Comparison of ENCODE assay signal across 7 mouse cellular contexts in genomic region chr16:4629950-4630349, GRCm38 (mm10). TPM values are rescaled to one million over a fixed set of nuclear protein-coding genes. Genes with fewer than 3 reads are reported as not detected.
DNase-seq lines count a peak whose midpoint lies in the region; ATAC-seq lines count a peak whose summit lies in the region.

No protein-coding gene starts in this region.

- 25% methylated on average over 6 of the region's 6 CpGs for WGBS in forebrain, embryonic 16.5 days
- WGBS in hindbrain, embryonic 14.5 days = 25% methylated on average over 6 of the region's 6 CpGs

- no peak overlapping the region for H3K27ac ChIP-seq in forebrain, embryonic 16.5 days (ENCODE audit: low read length)
- no peak overlapping the region for H3K27ac ChIP-seq in hindbrain, embryonic 14.5 days

- ATAC-seq in forebrain, embryonic 16.5 days = 0 out of 2 replicates have a peak, but pooled peaks have one; percentile 29
- ATAC-seq in hindbrain, embryonic 14.5 days (ENCODE audit: low FRiP score) = no peak
- ATAC-seq in megakaryocyte-erythroid progenitor cell, adult 5-6 weeks (replicated peaks; ENCODE audit: low FRiP score, low TSS enrichment, poor library complexity, severe bottlenecking) = peak; percentile 80

- peaks cover 3% of the 10 kb centered on the region; the same call in 1 of the 2 replicates for H3K4me1 ChIP-seq in forebrain, embryonic 16.5 days (replicated peaks; ENCODE audit: control insufficient read depth, insufficient read depth, low read length)
- no peaks in the 10 kb centered on the region for H3K4me1 ChIP-seq in hindbrain, embryonic 14.5 days (replicated peaks; ENCODE audit: control insufficient read depth, insufficient read depth, low read length)

- no peak overlapping the region for H3K4me3 ChIP-seq in forebrain, embryonic 16.5 days (replicated peaks; ENCODE audit: low read length)
- no peak overlapping the region for H3K4me3 ChIP-seq in hindbrain, embryonic 14.5 days (replicated peaks; ENCODE audit: low read length)

- peak; percentile 72 for DNase-seq in Muller cell, postnatal 12 days (ENCODE audit: inconsistent ontology term)
- DNase-seq in c-Kit-positive CD71-positive TER-119-positive erythroid progenitor cells, embryonic 14.5 days (ENCODE audit: low spot score) = peak; percentile 69
- peak; percentile 73 for DNase-seq in hindbrain, embryonic 14.5 days (ENCODE audit: low spot score)
- DNase-seq in layer of hippocampus, postnatal 36 days = peak; percentile 67 to 73
- peak; percentile 74 for DNase-seq in spleen, adult 12 weeks (ENCODE audit: low spot score)

- H3K36me3 ChIP-seq in forebrain, embryonic 16.5 days (ENCODE audit: control insufficient read depth, insufficient read depth) = peaks cover 3% of the 10 kb centered on the region; the same call in 1 of the 2 replicates
- peaks cover 49% of the 10 kb centered on the region for H3K36me3 ChIP-seq in hindbrain, embryonic 14.5 days (replicated peaks; ENCODE audit: control insufficient read depth, insufficient read depth)

- H3K9me3 ChIP-seq in forebrain, embryonic 16.5 days (ENCODE audit: control insufficient read depth, low read length) = no peaks in the 10 kb centered on the region
- H3K9me3 ChIP-seq in hindbrain, embryonic 14.5 days (ENCODE audit: control insufficient read depth, low read length) = no peaks in the 10 kb centered on the region

- H3K9ac ChIP-seq in forebrain, embryonic 16.5 days (replicated peaks; ENCODE audit: low read depth, low read length) = no peak overlapping the region
- no peak overlapping the region for H3K9ac ChIP-seq in hindbrain, embryonic 14.5 days

- no peak overlapping the region for H3K4me2 ChIP-seq in forebrain, embryonic 16.5 days (ENCODE audit: low read length)
- H3K4me2 ChIP-seq in hindbrain, embryonic 14.5 days (replicated peaks) = no peak overlapping the region

- H3K27me3 ChIP-seq in forebrain, embryonic 16.5 days (replicated peaks; ENCODE audit: control insufficient read depth, insufficient read depth, low read length) = no peaks in the 10 kb centered on the region
- H3K27me3 ChIP-seq in hindbrain, embryonic 14.5 days (ENCODE audit: control insufficient read depth, insufficient read depth, low read length) = no peaks in the 10 kb centered on the region

RNA-seq across cellular contexts. Expression of gene Pam16, which starts 5.2 kb away (rescaled TPM):
- polyA plus RNA-seq in forebrain, embryonic 16.5 days (2015; fragmentation: Nextera tagmentation; extraction: Ambion mirVana) = 132 and 157 TPM in 2 replicates
- polyA plus RNA-seq in hindbrain, embryonic 14.5 days (2014; fragmentation: Nextera tagmentation; extraction: Ambion mirVana) = 174 and 193 TPM in 2 replicates
- total RNA-seq in layer of hippocampus, postnatal 36 days (2021) = 10 to 100 TPM; 84.4 to 90.4 TPM
- 76.0 and 100 TPM in 2 replicates for total RNA-seq in megakaryocyte-erythroid progenitor cell, adult 5-6 weeks (2014; fragmentation: Nextera tagmentation)
- 18.2 and 24.0 TPM in 2 replicates for total RNA-seq in megakaryocyte-erythroid progenitor cell, adult 5-6 weeks (2017)

RNA-seq across cellular contexts. Expression of gene Vasn, which starts 9.8 kb away (rescaled TPM):
- 3.2 and 4.3 TPM in 2 replicates for polyA plus RNA-seq in forebrain, embryonic 16.5 days (2015; fragmentation: Nextera tagmentation; extraction: Ambion mirVana)
- 6.4 and 6.6 TPM in 2 replicates for polyA plus RNA-seq in hindbrain, embryonic 14.5 days (2014; fragmentation: Nextera tagmentation; extraction: Ambion mirVana)
- 1 to 10 TPM; 4.4 to 5.7 TPM for total RNA-seq in layer of hippocampus, postnatal 36 days (2021)
- not detected in 2 replicates for total RNA-seq in megakaryocyte-erythroid progenitor cell, adult 5-6 weeks (2014; fragmentation: Nextera tagmentation)
- total RNA-seq in megakaryocyte-erythroid progenitor cell, adult 5-6 weeks (2017) = 0.38 and 0.65 TPM in 2 replicates

RNA-seq across cellular contexts. Expression of gene Dnaja3, which starts 9.8 kb away (rescaled TPM):
- polyA plus RNA-seq in forebrain, embryonic 16.5 days (2015; fragmentation: Nextera tagmentation; extraction: Ambion mirVana) = 60.3 and 61.9 TPM in 2 replicates
- polyA plus RNA-seq in hindbrain, embryonic 14.5 days (2014; fragmentation: Nextera tagmentation; extraction: Ambion mirVana) = 54.6 and 64.8 TPM in 2 replicates
- total RNA-seq in layer of hippocampus, postnatal 36 days (2021) = 10 to 100 TPM; 61.7 to 65.6 TPM
- 56.5 and 81.2 TPM in 2 replicates for total RNA-seq in megakaryocyte-erythroid progenitor cell, adult 5-6 weeks (2014; fragmentation: Nextera tagmentation)
- 71.0 and 106 TPM in 2 replicates for total RNA-seq in megakaryocyte-erythroid progenitor cell, adult 5-6 weeks (2017)

RNA-seq across cellular contexts. Expression of gene Glis2, which starts 35.4 kb away (rescaled TPM):
- 10.8 and 12.1 TPM in 2 replicates for polyA plus RNA-seq in forebrain, embryonic 16.5 days (2015; fragmentation: Nextera tagmentation; extraction: Ambion mirVana)
- 18.1 and 19.0 TPM in 2 replicates for polyA plus RNA-seq in hindbrain, embryonic 14.5 days (2014; fragmentation: Nextera tagmentation; extraction: Ambion mirVana)
- 10 to 100 TPM; 13.1 to 14.6 TPM for total RNA-seq in layer of hippocampus, postnatal 36 days (2021)
- total RNA-seq in megakaryocyte-erythroid progenitor cell, adult 5-6 weeks (2014; fragmentation: Nextera tagmentation) = 2.0 TPM in 1 of 2 replicates, not detected in the other
- 0.33 TPM in 1 of 2 replicates, not detected in the other for total RNA-seq in megakaryocyte-erythroid progenitor cell, adult 5-6 weeks (2017)

RNA-seq across cellular contexts. Expression of gene Coro7, which starts 49.6 kb away (rescaled TPM):
- polyA plus RNA-seq in forebrain, embryonic 16.5 days (2015; fragmentation: Nextera tagmentation; extraction: Ambion mirVana) = 25.4 and 32.6 TPM in 2 replicates
- polyA plus RNA-seq in hindbrain, embryonic 14.5 days (2014; fragmentation: Nextera tagmentation; extraction: Ambion mirVana) = 24.1 and 27.2 TPM in 2 replicates
- total RNA-seq in layer of hippocampus, postnatal 36 days (2021) = 10 to 100 TPM; 79.4 to 96.0 TPM
- total RNA-seq in megakaryocyte-erythroid progenitor cell, adult 5-6 weeks (2014; fragmentation: Nextera tagmentation) = 48.2 and 78.5 TPM in 2 replicates
- 10.4 and 15.7 TPM in 2 replicates for total RNA-seq in megakaryocyte-erythroid progenitor cell, adult 5-6 weeks (2017)
